Mouse (Mus musculus): Measurements from ENCODE around the gene Calhm3. TPM values are rescaled to one million over a fixed set of nuclear protein-coding genes. Genes with fewer than 3 reads are reported as not detected.

Calhm3 gene
- polyA plus RNA-seq, 1 experiment from 2014 or later, result 0.33 TPM

DNA sequence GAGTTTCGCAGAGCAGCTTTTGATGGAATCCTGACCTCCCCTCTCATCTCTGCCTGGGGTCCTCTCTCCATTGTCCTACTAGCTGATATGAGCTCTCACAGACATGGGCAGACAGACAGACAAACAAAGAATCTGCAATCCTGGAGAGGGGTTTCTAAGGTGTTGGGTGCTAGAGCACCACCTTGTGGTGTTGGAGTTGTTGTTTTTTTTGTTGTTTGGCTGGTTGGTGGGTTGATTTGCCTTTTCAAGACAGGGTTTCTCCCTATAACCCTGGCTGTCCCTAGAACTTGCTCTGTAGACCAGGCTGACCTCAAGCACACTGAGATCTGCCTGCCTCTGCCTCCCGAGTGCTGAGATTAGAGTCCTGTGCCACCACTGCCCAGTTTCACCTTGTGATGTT is 17.9 kb upstream of the Calhm3 start:
- H3K4me2 ChIP-seq (ENCODE audit: low read depth, low read length), result no peak overlapping the region
- no peaks in the 10 kb centered on the region for H3K9me3 ChIP-seq (ENCODE audit: control insufficient read depth, low read length)
- no peak overlapping the region for H3K27ac ChIP-seq (ENCODE audit: low read depth, low read length)
- no peak overlapping the region for H3K4me3 ChIP-seq (ENCODE audit: low read depth, low read length)
- H3K9ac ChIP-seq (replicated peaks; ENCODE audit: low read depth, low read length), result no peak overlapping the region
- WGBS, result 74% methylated on average over 2 of the region's 2 CpGs
- no peak for ATAC-seq (ENCODE audit: low read depth)
- no peaks in the 10 kb centered on the region for H3K27me3 ChIP-seq (ENCODE audit: control insufficient read depth, insufficient read depth, low read length)
- H3K4me1 ChIP-seq (ENCODE audit: control insufficient read depth, insufficient read depth, low read length), result peaks cover 7% of the 10 kb centered on the region; the same call in 1 of the 2 replicates
- no peaks in the 10 kb centered on the region for H3K36me3 ChIP-seq (ENCODE audit: control insufficient read depth, insufficient read depth, low read length)

- H3K36me3 ChIP-seq (ENCODE audit: control insufficient read depth, insufficient read depth, low read length), result no peaks in the 10 kb centered on the region
- no peak overlapping the region for H3K27ac ChIP-seq (ENCODE audit: low read depth, low read length)
- H3K4me3 ChIP-seq (ENCODE audit: low read depth, low read length), result no peak overlapping the region
- H3K27me3 ChIP-seq (ENCODE audit: control insufficient read depth, insufficient read depth, low read length), result no peaks in the 10 kb centered on the region
- H3K4me2 ChIP-seq (ENCODE audit: low read depth, low read length), result no peak overlapping the region
- no peak overlapping the region for H3K9ac ChIP-seq (replicated peaks; ENCODE audit: low read depth, low read length)
- 65% methylated on average over 3 of the region's 3 CpGs for WGBS
- ATAC-seq (ENCODE audit: low read depth), result no peak
- H3K9me3 ChIP-seq (ENCODE audit: control insufficient read depth, low read length), result no peaks in the 10 kb centered on the region
- H3K4me1 ChIP-seq (ENCODE audit: control insufficient read depth, insufficient read depth, low read length), result 0 out of 2 replicates have a peak, but pooled peaks cover 2% of the 10 kb centered on the region
These were observed 17.0 kb upstream of the Calhm3 start for GRCm38 (mm10) chr19:47174515-47174914.

- H3K27me3 ChIP-seq (ENCODE audit: control insufficient read depth, insufficient read depth, low read length), result no peaks in the 10 kb centered on the region
- no peak; the same call in 1 of the 2 replicates for ATAC-seq (ENCODE audit: low read depth)
- no peaks in the 10 kb centered on the region for H3K36me3 ChIP-seq (ENCODE audit: control insufficient read depth, insufficient read depth, low read length)
These were observed 11.3 kb upstream of the Calhm3 start for GRCm38 (mm10) chr19:47168793-47169412.

DNA sequence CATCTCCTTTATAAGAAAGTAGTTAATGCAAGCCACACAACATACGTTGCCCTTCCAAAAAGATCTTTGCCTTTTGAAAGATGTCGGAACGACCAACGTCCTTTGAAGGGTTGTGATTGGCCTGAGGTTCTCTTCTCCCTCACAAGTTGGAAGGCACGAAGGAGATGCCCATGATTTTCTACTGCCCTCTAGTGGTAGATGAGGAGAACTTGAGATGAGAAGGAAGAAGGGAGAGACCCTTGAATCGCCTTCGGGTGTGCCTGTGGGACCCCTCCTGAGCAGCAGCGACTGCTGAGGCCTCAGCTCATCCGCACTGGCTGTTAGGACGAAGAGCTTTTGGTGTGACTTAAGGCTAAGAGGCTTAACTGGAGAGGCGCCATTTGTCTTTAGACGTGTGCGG is 10.7 kb upstream of the Calhm3 start:
- no peaks in the 10 kb centered on the region for H3K9me3 ChIP-seq (ENCODE audit: control insufficient read depth, low read length)
- H3K27me3 ChIP-seq (ENCODE audit: control insufficient read depth, insufficient read depth, low read length), result no peaks in the 10 kb centered on the region
- H3K27ac ChIP-seq (ENCODE audit: low read depth, low read length), result no peak overlapping the region
- H3K9ac ChIP-seq (replicated peaks; ENCODE audit: low read depth, low read length), result no peak overlapping the region
- no peaks in the 10 kb centered on the region for H3K36me3 ChIP-seq (ENCODE audit: control insufficient read depth, insufficient read depth, low read length)
- no peak; the same call in 1 of the 2 replicates for ATAC-seq (ENCODE audit: low read depth)
- no peak overlapping the region for H3K4me2 ChIP-seq (ENCODE audit: low read depth, low read length)
- no peaks in the 10 kb centered on the region for H3K4me1 ChIP-seq (ENCODE audit: control insufficient read depth, insufficient read depth, low read length)
- no peak overlapping the region for H3K4me3 ChIP-seq (ENCODE audit: low read depth, low read length)
- 13% methylated on average over 13 of the region's 13 CpGs for WGBS

More at GRCm38 (mm10) chr19:47168793-47169412, 11.3 kb upstream of the Calhm3 start:
- no peak overlapping the region for H3K4me2 ChIP-seq (ENCODE audit: low read depth, low read length)
- H3K9me3 ChIP-seq (ENCODE audit: control insufficient read depth, low read length), result no peaks in the 10 kb centered on the region
- 25% methylated on average over 11 of the region's 11 CpGs for WGBS
- H3K27ac ChIP-seq (ENCODE audit: low read depth, low read length), result no peak overlapping the region
- H3K9ac ChIP-seq (replicated peaks; ENCODE audit: low read depth, low read length), result no peak overlapping the region
- no peak overlapping the region for H3K4me3 ChIP-seq (ENCODE audit: low read depth, low read length)
- H3K4me1 ChIP-seq (ENCODE audit: control insufficient read depth, insufficient read depth, low read length), result no peaks in the 10 kb centered on the region

- H3K9me3 ChIP-seq (ENCODE audit: control insufficient read depth, low read length), result no peaks in the 10 kb centered on the region
- no peaks in the 10 kb centered on the region for H3K27me3 ChIP-seq (ENCODE audit: control insufficient read depth, insufficient read depth, low read length)
- H3K4me1 ChIP-seq (ENCODE audit: control insufficient read depth, insufficient read depth, low read length), result no peaks in the 10 kb centered on the region
- no peak overlapping the region for H3K27ac ChIP-seq (ENCODE audit: low read depth, low read length)
- H3K36me3 ChIP-seq (ENCODE audit: control insufficient read depth, insufficient read depth, low read length), result no peaks in the 10 kb centered on the region
- H3K4me2 ChIP-seq (ENCODE audit: low read depth, low read length), result no peak overlapping the region
- ATAC-seq (ENCODE audit: low read depth), result no peak
- H3K9ac ChIP-seq (replicated peaks; ENCODE audit: low read depth, low read length), result no peak overlapping the region
- 70% methylated on average over 7 of the region's 7 CpGs for WGBS
- H3K4me3 ChIP-seq (ENCODE audit: low read depth, low read length), result no peak overlapping the region
These were observed 10.2 kb upstream of the Calhm3 start for GRCm38 (mm10) chr19:47167617-47168214.

DNA sequence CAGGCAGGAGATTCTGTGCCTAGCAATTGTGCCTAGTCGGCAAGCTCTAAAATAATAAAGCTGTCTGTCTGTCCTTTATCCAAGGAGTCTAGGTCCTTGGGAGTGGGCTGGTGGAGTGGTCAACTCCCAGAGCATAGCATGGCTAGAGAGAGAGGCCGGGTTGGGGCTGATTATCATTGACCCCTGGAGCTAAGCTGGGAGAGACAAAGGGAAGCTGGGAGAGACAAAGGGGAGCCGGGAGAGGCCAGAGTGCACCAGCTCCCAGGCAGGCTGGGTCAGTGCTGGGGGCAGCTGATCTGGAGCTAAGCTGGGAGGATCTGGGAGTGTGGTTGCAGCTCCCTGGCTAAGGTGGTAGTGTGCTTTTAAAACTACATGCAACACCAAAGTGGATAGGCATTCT is 9.2 kb upstream of the Calhm3 start:
- Histone ChIP-seq H3K36me3 (ENCODE audit: control insufficient read depth, insufficient read depth, low read length) (no peaks in the 10 kb centered on the region), H3K27ac (ENCODE audit: low read depth, low read length) (no peak overlapping the region), H3K4me3 (ENCODE audit: low read depth, low read length) (no peak overlapping the region), H3K4me2 (ENCODE audit: low read depth, low read length) (no peak overlapping the region), H3K9ac (replicated peaks; ENCODE audit: low read depth, low read length) (no peak overlapping the region), H3K9me3 (ENCODE audit: control insufficient read depth, low read length) (no peaks in the 10 kb centered on the region), H3K27me3 (ENCODE audit: control insufficient read depth, insufficient read depth, low read length) (no peaks in the 10 kb centered on the region), H3K4me1 (ENCODE audit: control insufficient read depth, insufficient read depth, low read length) (no peaks in the 10 kb centered on the region)
- ATAC-seq (ENCODE audit: low read depth), result no peak
- WGBS, result 12% methylated on average over 3 of the region's 3 CpGs

DNA sequence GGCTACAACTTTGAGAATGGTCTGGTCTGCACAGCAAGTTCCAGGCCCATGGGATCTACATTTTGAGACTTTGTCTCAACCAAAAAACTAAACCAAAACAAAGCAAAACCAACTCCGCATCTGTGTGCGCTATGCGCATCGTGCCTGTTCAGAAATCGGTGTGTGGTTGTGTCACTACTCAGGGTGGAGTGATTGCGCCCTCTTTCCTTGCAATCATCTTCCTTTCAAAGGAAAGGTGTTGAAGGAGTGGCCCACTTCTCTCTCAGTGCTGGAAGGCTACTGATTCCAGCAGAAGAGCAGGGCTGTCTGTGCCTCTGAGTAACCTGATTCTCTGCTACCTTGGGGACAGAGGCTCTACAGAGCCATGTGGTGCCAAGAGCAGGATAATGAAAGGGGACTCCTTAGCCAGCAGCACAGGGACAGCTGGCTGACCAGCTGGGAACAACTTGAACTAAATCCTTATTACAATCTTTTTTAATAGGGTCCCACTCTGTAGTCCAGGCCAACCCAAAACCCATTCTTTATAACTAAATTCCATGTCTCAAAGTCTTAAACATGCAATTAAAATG is 5.7 kb upstream of the Calhm3 start:
- no peak overlapping the region for H3K4me2 ChIP-seq (ENCODE audit: low read depth, low read length)
- H3K4me3 ChIP-seq (ENCODE audit: low read depth, low read length), result no peak overlapping the region
- WGBS, result 94% methylated on average over 6 of the region's 6 CpGs
- ATAC-seq (ENCODE audit: low read depth), result no peak
- no peaks in the 10 kb centered on the region for H3K36me3 ChIP-seq (ENCODE audit: control insufficient read depth, insufficient read depth, low read length)
- no peaks in the 10 kb centered on the region for H3K9me3 ChIP-seq (ENCODE audit: control insufficient read depth, low read length)
- no peak overlapping the region for H3K27ac ChIP-seq (ENCODE audit: low read depth, low read length)
- H3K9ac ChIP-seq (replicated peaks; ENCODE audit: low read depth, low read length), result no peak overlapping the region
- H3K27me3 ChIP-seq (ENCODE audit: control insufficient read depth, insufficient read depth, low read length), result no peaks in the 10 kb centered on the region
- no peaks in the 10 kb centered on the region for H3K4me1 ChIP-seq (ENCODE audit: control insufficient read depth, insufficient read depth, low read length)

GRCm38 (mm10) chr19:47161669-47162068 is 4.1 kb upstream of the Calhm3 start:
- Histone ChIP-seq H3K9ac (replicated peaks; ENCODE audit: low read depth, low read length) (no peak overlapping the region), H3K4me3 (ENCODE audit: low read depth, low read length) (no peak overlapping the region), H3K4me2 (ENCODE audit: low read depth, low read length) (no peak overlapping the region), H3K27ac (ENCODE audit: low read depth, low read length) (no peak overlapping the region), H3K27me3 (ENCODE audit: control insufficient read depth, insufficient read depth, low read length) (no peaks in the 10 kb centered on the region), H3K9me3 (ENCODE audit: control insufficient read depth, low read length) (no peaks in the 10 kb centered on the region), H3K36me3 (ENCODE audit: control insufficient read depth, insufficient read depth, low read length) (no peaks in the 10 kb centered on the region), H3K4me1 (ENCODE audit: control insufficient read depth, insufficient read depth, low read length) (no peaks in the 10 kb centered on the region)
- WGBS, result 63% methylated on average over 4 of the region's 4 CpGs
- no peak for ATAC-seq (ENCODE audit: low read depth)

DNA sequence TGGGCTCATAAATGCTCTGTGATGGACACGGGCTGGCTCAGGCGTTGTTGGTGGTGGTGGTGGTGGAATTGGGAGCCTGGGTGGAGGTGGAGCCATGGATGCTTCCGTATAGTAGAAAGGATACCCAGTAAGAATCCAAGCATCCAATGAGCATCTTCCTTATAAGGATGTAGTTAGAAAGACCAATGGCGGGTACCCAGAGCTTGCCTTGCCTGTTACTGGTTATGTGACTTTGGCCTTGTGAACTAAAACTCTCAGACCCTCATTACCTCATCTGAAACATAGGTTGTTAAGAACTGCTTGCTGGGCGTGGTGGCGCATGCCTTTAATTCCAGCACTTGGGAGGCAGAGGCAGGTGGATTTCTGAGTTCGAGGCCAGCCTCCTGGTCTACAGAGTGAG is 3.8 kb downstream of the Calhm3 start:
- Histone ChIP-seq H3K4me2 (ENCODE audit: low read depth, low read length) (no peak overlapping the region), H3K9me3 (ENCODE audit: control insufficient read depth, low read length) (no peaks in the 10 kb centered on the region), H3K4me1 (ENCODE audit: control insufficient read depth, insufficient read depth, low read length) (no peaks in the 10 kb centered on the region), H3K36me3 (ENCODE audit: control insufficient read depth, insufficient read depth, low read length) (no peaks in the 10 kb centered on the region), H3K4me3 (ENCODE audit: low read depth, low read length) (no peak overlapping the region), H3K9ac (replicated peaks; ENCODE audit: low read depth, low read length) (no peak overlapping the region), H3K27me3 (ENCODE audit: control insufficient read depth, insufficient read depth, low read length) (0 out of 2 replicates have a peak, but pooled peaks cover 2% of the 10 kb centered on the region), H3K27ac (ENCODE audit: low read depth, low read length) (no peak overlapping the region)
- ATAC-seq (ENCODE audit: low read depth), result no peak
- 89% methylated on average over 7 of the region's 7 CpGs for WGBS
